Mouse (Mus musculus): ENCODE measurements around the gene Ptprm. TPM values are rescaled to one million over a fixed set of nuclear protein-coding genes. Genes with fewer than 3 reads are reported as not detected.

Ptprm gene
- polyA plus RNA-seq, 1 experiment from 2014 or later: 10.3 TPM

DNA sequence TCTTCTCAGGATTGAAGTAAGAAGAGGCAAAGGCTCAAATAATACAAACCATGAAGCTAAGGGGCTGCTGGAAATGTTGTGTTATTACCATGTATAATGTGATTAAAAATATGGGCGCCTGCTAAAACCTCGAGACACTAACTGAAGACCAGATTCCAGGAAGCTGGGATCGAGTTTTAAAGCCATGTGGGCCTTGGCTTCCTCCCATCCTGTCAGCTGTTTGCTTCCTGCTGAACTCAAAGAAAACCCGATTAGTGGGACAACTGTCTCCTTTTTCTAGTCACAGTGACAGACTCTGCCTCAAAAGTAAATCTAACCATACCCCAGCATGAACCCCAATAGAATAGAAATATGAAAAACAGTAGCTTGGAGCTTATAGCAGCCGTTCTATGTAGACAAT, 374.3 kb downstream of the Ptprm start:
- WGBS: 62% methylated on average over 5 of the region's 5 CpGs
- no peak overlapping the region for H3K9ac ChIP-seq (replicated peaks; ENCODE audit: low read length)
- H3K27me3 ChIP-seq (ENCODE audit: control insufficient read depth, insufficient read depth, low read length): no peaks in the 10 kb centered on the region
- H3K36me3 ChIP-seq (replicated peaks; ENCODE audit: control insufficient read depth, insufficient read depth, low read depth, low read length): no peaks in the 10 kb centered on the region
- DNase-seq (ENCODE audit: low spot score) (no peak), ATAC-seq (replicated peaks; ENCODE audit: insufficient number of reproducible peaks, low FRiP score, low TSS enrichment, low read depth) (no peak)
- no peaks in the 10 kb centered on the region for H3K4me1 ChIP-seq (ENCODE audit: control insufficient read depth, insufficient read depth, low read length)
- no peaks in the 10 kb centered on the region for H3K9me3 ChIP-seq (replicated peaks; ENCODE audit: control insufficient read depth, low read length)
- H3K4me3 ChIP-seq (ENCODE audit: low read depth, low read length): no peak overlapping the region
- no peak overlapping the region for H3K27ac ChIP-seq (replicated peaks; ENCODE audit: low read depth, low read length)
- H3K4me2 ChIP-seq (ENCODE audit: low read depth, low read length): no peak overlapping the region

DNA sequence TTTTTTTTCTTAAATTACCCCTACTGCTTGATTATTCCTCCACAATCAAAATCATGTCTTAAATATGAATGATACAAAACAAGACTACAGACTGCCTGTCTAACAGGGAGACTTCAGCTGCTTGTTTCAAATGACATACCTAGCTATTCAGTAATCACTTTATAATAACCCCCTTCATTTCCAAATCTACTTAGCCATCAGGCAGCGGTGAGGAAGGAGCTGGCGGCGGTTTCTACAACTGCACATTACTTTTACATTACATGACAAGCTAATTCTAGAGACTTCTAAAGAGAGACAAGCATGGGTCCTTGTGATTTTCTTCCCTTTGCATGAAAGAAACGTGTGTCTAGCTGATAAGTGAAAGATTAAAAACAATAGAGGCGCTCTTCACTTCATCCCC, 377.8 kb downstream of the Ptprm start:
- no peaks in the 10 kb centered on the region for H3K27me3 ChIP-seq (ENCODE audit: control insufficient read depth, insufficient read depth, low read length)
- no peaks in the 10 kb centered on the region for H3K4me1 ChIP-seq (ENCODE audit: control insufficient read depth, insufficient read depth, low read length)
- ATAC-seq (replicated peaks; ENCODE audit: insufficient number of reproducible peaks, low FRiP score, low TSS enrichment, low read depth) (no peak), DNase-seq (ENCODE audit: low spot score) (no peak)
- no peaks in the 10 kb centered on the region for H3K9me3 ChIP-seq (replicated peaks; ENCODE audit: control insufficient read depth, low read length)
- WGBS: 85% methylated on average over 5 of the region's 5 CpGs
- H3K36me3 ChIP-seq (replicated peaks; ENCODE audit: control insufficient read depth, insufficient read depth, low read depth, low read length): no peaks in the 10 kb centered on the region
- H3K9ac ChIP-seq (replicated peaks; ENCODE audit: low read length): no peak overlapping the region
- no peak overlapping the region for H3K4me2 ChIP-seq (ENCODE audit: low read depth, low read length)
- no peak overlapping the region for H3K27ac ChIP-seq (replicated peaks; ENCODE audit: low read depth, low read length)
- no peak overlapping the region for H3K4me3 ChIP-seq (ENCODE audit: low read depth, low read length)

DNA sequence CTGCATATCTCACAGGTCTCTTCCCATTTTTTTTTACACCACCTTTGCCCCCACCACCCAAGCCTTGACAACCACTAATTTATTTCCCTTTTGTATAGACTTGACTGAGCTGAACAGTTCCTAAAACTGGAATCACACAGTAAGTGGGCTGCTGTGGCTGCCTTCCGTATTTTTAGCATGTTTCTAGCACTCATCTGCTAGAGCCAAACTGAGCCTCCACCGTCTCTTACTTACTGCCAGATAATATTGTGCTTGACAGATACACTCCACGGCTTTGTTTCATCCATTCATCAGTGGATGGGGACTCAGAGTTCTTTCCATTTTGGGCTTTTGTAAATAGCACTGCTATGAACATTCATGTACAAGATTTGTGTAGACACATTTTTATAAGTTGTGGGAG, 381.3 kb downstream of the Ptprm start:
- WGBS: 87% methylated on average over 3 of the region's 3 CpGs
- Histone ChIP-seq H3K36me3 (replicated peaks; ENCODE audit: control insufficient read depth, insufficient read depth, low read depth, low read length) (no peaks in the 10 kb centered on the region), H3K27me3 (ENCODE audit: control insufficient read depth, insufficient read depth, low read length) (no peaks in the 10 kb centered on the region), H3K4me2 (ENCODE audit: low read depth, low read length) (no peak overlapping the region), H3K4me1 (ENCODE audit: control insufficient read depth, insufficient read depth, low read length) (no peaks in the 10 kb centered on the region), H3K9me3 (replicated peaks; ENCODE audit: control insufficient read depth, low read length) (no peaks in the 10 kb centered on the region), H3K9ac (replicated peaks; ENCODE audit: low read length) (no peak overlapping the region), H3K4me3 (ENCODE audit: low read depth, low read length) (no peak overlapping the region), H3K27ac (replicated peaks; ENCODE audit: low read depth, low read length) (no peak overlapping the region)
- DNase-seq (ENCODE audit: low spot score) (no peak), ATAC-seq (replicated peaks; ENCODE audit: insufficient number of reproducible peaks, low FRiP score, low TSS enrichment, low read depth) (no peak)

- Histone ChIP-seq H3K27ac (replicated peaks; ENCODE audit: low read depth, low read length) (no peak overlapping the region), H3K36me3 (replicated peaks; ENCODE audit: control insufficient read depth, insufficient read depth, low read depth, low read length) (no peaks in the 10 kb centered on the region), H3K9me3 (replicated peaks; ENCODE audit: control insufficient read depth, low read length) (no peaks in the 10 kb centered on the region), H3K27me3 (ENCODE audit: control insufficient read depth, insufficient read depth, low read length) (no peaks in the 10 kb centered on the region), H3K9ac (replicated peaks; ENCODE audit: low read length) (no peak overlapping the region), H3K4me1 (ENCODE audit: control insufficient read depth, insufficient read depth, low read length) (no peaks in the 10 kb centered on the region), H3K4me3 (ENCODE audit: low read depth, low read length) (no peak overlapping the region), H3K4me2 (ENCODE audit: low read depth, low read length) (no peak overlapping the region)
- no peak for ATAC-seq (replicated peaks; ENCODE audit: insufficient number of reproducible peaks, low FRiP score, low TSS enrichment, low read depth)
- no peak for DNase-seq (ENCODE audit: low spot score)
- WGBS: 50% methylated on average over 5 of the region's 5 CpGs
Measured at GRCm38 (mm10) chr17:66960986-66961385, 393.3 kb downstream of the Ptprm start.

DNA sequence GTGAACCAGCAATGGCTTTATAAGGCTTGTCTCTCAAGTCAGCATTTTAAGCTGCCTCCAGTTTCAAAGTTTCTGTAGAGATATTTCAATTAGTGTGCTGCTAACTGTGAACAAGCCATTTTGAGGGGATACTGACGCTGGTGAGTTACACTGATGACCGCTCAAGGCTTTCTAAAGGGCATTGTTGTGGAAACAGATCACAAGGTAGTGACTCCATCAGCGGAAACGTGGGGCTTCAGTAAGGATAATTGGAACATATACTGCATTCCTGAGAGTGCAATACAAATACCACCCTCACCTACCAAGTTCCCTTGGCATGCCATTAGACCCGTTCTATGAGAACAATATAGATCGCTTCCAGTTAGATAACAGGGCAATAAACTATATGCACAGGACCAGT, 393.7 kb downstream of the Ptprm start:
- Histone ChIP-seq H3K27me3 (ENCODE audit: control insufficient read depth, insufficient read depth, low read length) (no peaks in the 10 kb centered on the region), H3K9ac (replicated peaks; ENCODE audit: low read length) (no peak overlapping the region), H3K36me3 (replicated peaks; ENCODE audit: control insufficient read depth, insufficient read depth, low read depth, low read length) (no peaks in the 10 kb centered on the region), H3K4me3 (ENCODE audit: low read depth, low read length) (no peak overlapping the region), H3K27ac (replicated peaks; ENCODE audit: low read depth, low read length) (no peak overlapping the region), H3K4me1 (ENCODE audit: control insufficient read depth, insufficient read depth, low read length) (no peaks in the 10 kb centered on the region), H3K4me2 (ENCODE audit: low read depth, low read length) (no peak overlapping the region), H3K9me3 (replicated peaks; ENCODE audit: control insufficient read depth, low read length) (no peaks in the 10 kb centered on the region)
- DNase-seq (ENCODE audit: low spot score) (no peak), ATAC-seq (replicated peaks; ENCODE audit: insufficient number of reproducible peaks, low FRiP score, low TSS enrichment, low read depth) (no peak)
- WGBS: 85% methylated on average over 6 of the region's 6 CpGs

GRCm38 (mm10) chr17:66959815-66960214, 394.4 kb downstream of the Ptprm start:
- no peak for ATAC-seq (replicated peaks; ENCODE audit: insufficient number of reproducible peaks, low FRiP score, low TSS enrichment, low read depth)
- Histone ChIP-seq H3K36me3 (replicated peaks; ENCODE audit: control insufficient read depth, insufficient read depth, low read depth, low read length) (no peaks in the 10 kb centered on the region), H3K4me3 (ENCODE audit: low read depth, low read length) (no peak overlapping the region), H3K4me2 (ENCODE audit: low read depth, low read length) (no peak overlapping the region), H3K27me3 (ENCODE audit: control insufficient read depth, insufficient read depth, low read length) (no peaks in the 10 kb centered on the region), H3K9ac (replicated peaks; ENCODE audit: low read length) (no peak overlapping the region), H3K4me1 (ENCODE audit: control insufficient read depth, insufficient read depth, low read length) (no peaks in the 10 kb centered on the region), H3K9me3 (replicated peaks; ENCODE audit: control insufficient read depth, low read length) (no peaks in the 10 kb centered on the region), H3K27ac (replicated peaks; ENCODE audit: low read depth, low read length) (no peak overlapping the region)
- DNase-seq (ENCODE audit: low spot score): no peak
- WGBS: 94% methylated on average over 2 of the region's 2 CpGs

DNA sequence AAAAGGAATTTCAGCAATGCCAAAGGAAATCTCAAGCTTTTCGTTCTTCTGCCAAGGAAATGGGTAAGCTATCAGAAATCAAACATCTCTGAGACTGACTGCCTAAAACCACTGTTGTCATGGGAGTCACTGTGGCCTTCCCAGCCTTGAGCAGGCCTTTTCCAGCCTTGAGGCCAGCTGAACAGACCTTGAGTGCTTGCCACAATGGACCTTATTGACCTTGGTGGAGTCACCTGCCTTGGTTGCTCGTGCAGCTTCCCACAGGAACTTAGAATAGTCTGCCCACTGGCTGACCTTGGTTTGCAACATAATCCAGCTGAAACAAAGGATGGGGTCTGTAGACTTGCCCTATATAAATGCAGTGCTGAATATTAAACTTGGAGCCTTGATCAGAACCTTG, 395.5 kb downstream of the Ptprm start:
- ATAC-seq (replicated peaks; ENCODE audit: insufficient number of reproducible peaks, low FRiP score, low TSS enrichment, low read depth) (no peak), DNase-seq (ENCODE audit: low spot score) (no peak)
- no peak overlapping the region for H3K27ac ChIP-seq (replicated peaks; ENCODE audit: low read depth, low read length)
- no peak overlapping the region for H3K4me2 ChIP-seq (ENCODE audit: low read depth, low read length)
- WGBS: 86% methylated on average over 2 of the region's 2 CpGs
- H3K27me3 ChIP-seq (ENCODE audit: control insufficient read depth, insufficient read depth, low read length): no peaks in the 10 kb centered on the region
- H3K4me1 ChIP-seq (ENCODE audit: control insufficient read depth, insufficient read depth, low read length): no peaks in the 10 kb centered on the region
- H3K4me3 ChIP-seq (ENCODE audit: low read depth, low read length): no peak overlapping the region
- H3K9me3 ChIP-seq (replicated peaks; ENCODE audit: control insufficient read depth, low read length): no peaks in the 10 kb centered on the region
- H3K9ac ChIP-seq (replicated peaks; ENCODE audit: low read length): no peak overlapping the region
- H3K36me3 ChIP-seq (replicated peaks; ENCODE audit: control insufficient read depth, insufficient read depth, low read depth, low read length): no peaks in the 10 kb centered on the region

GRCm38 (mm10) chr17:66944498-66944897, 409.8 kb downstream of the Ptprm start:
- no peak for ATAC-seq (replicated peaks; ENCODE audit: insufficient number of reproducible peaks, low FRiP score, low TSS enrichment, low read depth)
- Histone ChIP-seq H3K4me1 (ENCODE audit: control insufficient read depth, insufficient read depth, low read length) (no peaks in the 10 kb centered on the region), H3K4me2 (ENCODE audit: low read depth, low read length) (no peak overlapping the region), H3K9me3 (replicated peaks; ENCODE audit: control insufficient read depth, low read length) (no peaks in the 10 kb centered on the region), H3K4me3 (ENCODE audit: low read depth, low read length) (no peak overlapping the region), H3K36me3 (replicated peaks; ENCODE audit: control insufficient read depth, insufficient read depth, low read depth, low read length) (no peaks in the 10 kb centered on the region), H3K27me3 (ENCODE audit: control insufficient read depth, insufficient read depth, low read length) (no peaks in the 10 kb centered on the region), H3K9ac (replicated peaks; ENCODE audit: low read length) (no peak overlapping the region), H3K27ac (replicated peaks; ENCODE audit: low read depth, low read length) (no peak overlapping the region)
- 38% methylated on average over 4 of the region's 4 CpGs for WGBS
- DNase-seq (ENCODE audit: low spot score): no peak
